Mouse (Mus musculus) thymus, adult 18-20 months (tissue): Measurements from ENCODE around the gene Pou4f2.

ENCODE experiments used
- DNase-seq, 2 experiments: peaks; one replicate each; pipeline ENCODE4 v3.0.0; 2022; ENCODE audit warnings: mixed read lengths in 2 of 2

Pou4f2 gene

GRCm38 (mm10) chr8:78436071-78436651 lies at the start of gene Pou4f2:
Gene Pou4f2 (minus strand): TSS chr8:78436645.
- no peak for DNase-seq

DNA sequence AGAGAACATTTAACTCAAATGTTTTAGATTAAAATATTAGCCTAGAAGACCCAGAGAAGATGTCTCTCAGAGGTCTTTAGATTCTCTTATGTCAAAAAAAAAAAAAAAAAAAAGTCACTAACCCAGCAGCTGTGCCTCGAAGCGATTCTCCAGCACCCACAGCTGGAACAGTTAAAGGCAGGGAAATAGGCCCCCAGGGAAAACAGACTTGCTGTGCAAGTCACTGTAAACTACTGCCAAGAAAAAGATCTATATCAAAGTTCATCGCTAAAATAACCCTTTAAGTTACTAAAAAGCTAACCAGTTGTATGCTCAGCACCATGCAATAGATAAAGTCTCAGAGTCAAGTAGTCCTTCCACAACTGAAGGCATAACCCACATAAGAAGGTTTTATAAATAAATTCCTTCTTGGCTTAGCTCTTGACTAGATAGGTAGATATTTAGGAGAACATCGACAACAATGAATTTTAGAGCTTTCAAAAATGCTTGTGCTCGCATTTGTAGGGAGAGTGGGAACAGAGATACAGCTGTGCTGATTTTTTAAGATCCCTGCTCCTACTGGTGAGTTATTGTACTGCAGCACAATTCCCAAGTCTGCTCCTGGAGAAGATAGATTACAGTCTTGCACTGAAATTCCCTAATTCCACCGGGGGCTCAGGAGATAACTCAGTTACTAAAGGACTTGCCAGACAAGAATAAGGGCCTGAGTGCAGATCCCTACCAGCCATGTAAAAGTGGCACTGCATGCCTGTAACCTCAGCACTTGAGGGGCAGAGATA lies 40.8 kb upstream of the Pou4f2 start:
- no peak for DNase-seq

DNA sequence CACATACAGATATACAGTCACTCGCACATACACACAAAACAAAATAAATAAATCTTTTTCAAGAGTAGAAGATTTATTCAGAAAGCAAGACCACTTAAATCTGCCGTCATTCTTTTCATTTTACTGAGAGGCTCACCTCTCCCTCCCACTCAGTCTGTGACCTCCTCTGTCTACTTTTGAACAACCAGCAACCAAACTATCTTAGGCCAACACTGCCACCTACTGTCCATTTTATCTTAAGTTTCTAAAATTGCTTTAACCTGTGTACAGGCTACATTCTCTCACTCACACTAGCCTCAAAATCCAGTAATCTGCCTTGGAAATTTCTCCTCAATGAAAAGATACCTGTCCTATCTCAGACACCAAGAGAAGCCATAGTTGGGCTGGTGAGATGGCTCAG lies 31.4 kb upstream of the Pou4f2 start:
- DNase-seq: no peak

DNA sequence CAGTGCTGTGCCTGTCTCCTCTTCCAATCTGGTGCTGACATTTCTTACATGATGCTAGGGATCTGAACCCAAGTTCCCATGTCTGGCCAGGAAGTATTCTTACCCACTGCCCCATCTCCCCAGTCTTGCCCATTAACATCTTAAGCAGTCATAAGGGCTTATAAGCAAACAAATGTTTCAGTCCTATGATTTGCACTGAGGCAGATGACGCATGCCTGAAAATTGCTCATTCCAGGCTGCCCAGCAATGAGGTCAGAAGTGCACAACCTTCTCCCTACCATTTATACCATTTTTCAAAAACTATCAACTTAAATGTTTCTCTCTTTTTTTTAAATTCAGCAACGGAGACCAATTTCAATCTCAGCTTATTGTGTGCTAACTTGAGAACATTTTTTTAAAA lies 27.5 kb upstream of the Pou4f2 start:
- no peak for DNase-seq

DNA sequence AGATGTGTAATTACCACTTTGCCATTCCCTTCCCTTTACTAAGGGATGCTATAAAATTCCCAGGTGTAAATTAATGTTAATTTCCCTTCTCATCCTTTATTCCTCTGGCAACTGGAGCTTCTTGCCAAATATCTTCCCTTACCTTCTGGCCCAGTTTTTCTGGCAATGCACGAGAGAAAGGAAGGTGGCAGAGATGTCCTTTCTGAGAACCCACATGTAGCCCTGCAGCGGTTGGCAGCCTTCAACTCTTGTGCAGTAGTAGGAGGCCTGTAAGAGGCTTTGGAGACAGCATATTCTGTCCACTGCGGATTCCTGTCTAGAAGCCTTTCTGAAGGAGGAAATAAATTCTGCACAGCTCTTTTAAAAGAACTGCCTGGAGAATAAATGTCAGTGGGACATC lies 20.0 kb upstream of the Pou4f2 start:
- DNase-seq: no peak

DNA sequence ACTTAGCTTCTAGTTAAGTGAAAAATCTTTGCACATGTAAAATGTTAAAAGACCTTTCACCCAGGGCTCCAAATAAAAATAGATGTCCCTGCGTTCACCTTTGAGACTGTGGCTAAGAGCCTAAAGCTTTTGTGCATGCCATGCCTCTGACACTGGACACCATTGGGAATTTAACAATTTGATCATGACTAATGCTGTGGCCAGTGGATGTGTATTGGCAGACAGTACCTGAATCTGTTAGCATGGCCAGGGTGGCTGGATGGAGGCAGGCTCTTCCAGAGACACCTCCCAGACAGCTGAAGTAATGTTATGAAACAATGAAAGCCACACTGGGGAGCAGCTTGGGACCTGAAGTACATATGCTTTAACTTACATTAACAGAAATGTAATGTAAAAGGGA lies 6.3 kb upstream of the Pou4f2 start:
- DNase-seq: no peak

DNA sequence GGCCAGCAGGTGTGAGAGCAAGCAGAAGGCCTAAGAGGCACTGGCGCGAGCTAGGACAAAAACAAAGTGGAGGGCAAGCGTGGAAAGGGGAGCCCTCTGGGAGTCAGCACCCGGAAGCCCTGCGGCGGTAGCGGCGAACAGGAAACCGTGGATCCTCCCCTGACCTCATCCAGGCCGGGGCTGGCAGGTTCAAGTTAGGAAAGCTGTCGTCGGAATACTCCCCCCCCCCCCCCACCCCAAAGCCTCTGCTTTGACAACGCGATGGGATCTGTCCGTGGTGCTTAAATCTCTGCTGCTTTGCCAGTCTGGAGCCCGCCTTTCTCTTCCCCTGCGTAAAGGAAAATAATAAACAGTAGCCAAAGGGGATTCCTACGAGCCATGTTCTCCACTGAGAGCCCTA lies 1.7 kb upstream of the Pou4f2 start:
- DNase-seq: no peak

GRCm38 (mm10) chr8:78437140-78438045 lies 948 bp upstream of the Pou4f2 start:
- no peak for DNase-seq

DNA sequence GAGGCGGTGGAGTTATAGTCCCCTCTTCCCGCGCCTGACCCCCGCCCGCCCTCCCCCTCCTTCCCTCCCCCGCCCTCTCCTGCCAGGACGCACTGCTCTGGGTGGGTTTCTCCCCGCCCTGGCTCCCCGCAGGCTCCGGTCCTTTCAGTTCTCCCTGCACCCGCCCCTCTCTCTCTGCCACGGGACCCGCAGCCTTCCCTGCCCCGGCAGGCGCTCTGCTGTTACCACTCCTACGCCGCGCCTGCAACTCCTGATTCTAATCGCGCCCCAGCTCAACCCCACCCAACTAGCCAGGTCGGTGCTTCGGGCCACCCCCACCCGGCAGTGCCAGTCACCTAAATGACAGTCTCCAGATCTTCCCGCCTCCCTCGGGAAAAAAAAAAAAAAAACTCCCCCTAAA lies 216 bp upstream of the Pou4f2 start:
- no peak for DNase-seq

GRCm38 (mm10) chr8:78435624-78435960 lies 853 bp downstream of the Pou4f2 start:
- DNase-seq: no peak

DNA sequence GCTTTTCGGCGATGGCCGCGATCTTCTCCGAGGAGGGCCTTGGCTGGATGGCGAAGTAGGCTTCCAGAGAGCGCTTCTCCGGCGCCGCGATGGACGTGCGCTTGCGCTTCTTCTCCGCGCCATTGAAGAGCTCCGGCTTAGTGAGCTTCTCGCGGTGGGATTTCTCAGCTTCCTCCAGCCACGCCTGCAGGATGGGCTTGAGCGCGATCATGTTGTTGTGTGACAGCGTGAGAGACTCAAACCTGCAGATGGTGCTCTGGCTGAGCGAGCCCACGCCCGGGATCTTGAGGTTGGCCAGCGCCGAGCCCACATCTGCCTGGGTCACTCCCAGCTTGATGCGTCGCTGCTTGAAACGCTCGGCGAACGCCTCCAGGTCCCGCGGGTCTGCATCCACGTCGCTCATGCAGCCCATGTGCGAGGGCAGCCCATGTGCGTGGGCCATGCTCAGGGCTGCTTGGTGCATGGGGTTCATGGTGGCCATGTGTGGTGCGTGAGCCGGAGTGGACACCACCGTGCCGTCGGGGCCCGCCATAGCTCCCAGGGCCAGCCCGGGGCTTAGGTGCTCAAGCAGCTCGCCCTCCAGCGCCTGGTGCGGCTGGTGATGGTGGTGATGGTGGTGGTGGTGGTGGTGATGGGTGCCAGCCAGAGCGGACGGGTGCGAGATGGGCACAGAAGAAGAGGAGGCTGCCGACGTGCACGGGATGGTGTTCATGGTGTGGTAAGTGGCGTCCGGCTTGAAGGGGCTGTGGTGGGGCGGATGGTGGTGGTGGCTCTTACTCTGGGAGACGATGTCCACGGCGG lies 1.4 kb downstream of the Pou4f2 start:
- no peak for DNase-seq

DNA sequence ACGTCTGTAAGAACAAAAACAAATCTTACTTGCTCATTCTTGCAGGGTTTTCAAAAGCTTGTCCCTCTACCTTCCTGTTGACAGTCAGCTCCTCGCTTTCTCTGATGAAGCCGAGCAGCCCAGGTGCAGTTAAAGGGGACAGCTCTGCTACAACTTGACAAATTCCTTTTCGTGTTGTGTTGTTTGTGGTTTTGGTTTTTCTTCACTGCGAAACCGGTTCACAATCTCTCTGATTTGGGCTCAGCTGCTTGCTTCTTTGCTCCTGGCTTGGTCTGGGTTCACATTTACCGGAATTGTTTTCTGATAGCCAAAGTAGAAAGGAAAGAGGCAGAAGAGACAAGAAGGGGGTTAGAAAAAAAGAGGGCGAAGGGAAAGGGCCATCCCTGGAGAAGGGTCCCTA lies 2.1 kb downstream of the Pou4f2 start:
- no peak for DNase-seq

GRCm38 (mm10) chr8:78433318-78433717 lies 3.1 kb downstream of the Pou4f2 start:
- DNase-seq: no peak

DNA sequence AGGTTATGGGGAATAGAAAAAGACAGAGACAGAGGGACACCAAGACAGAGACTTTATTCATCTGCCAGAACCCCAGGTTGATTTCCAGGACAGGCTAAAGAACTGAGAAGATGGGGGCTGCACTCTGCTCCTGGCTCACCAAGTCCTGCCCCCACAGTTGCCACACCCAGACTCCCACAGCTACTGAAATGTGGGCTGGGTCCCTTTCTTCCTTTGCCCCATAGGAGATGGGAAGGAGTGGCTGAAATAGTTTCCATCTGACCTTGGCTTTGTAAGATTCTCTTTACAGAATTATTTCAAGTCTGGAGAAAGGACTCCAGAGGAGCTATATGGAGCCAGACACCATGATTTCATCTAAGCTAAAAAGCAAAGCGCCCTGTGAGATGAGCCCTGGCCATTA lies 4.0 kb downstream of the Pou4f2 start:
- no peak for DNase-seq

DNA sequence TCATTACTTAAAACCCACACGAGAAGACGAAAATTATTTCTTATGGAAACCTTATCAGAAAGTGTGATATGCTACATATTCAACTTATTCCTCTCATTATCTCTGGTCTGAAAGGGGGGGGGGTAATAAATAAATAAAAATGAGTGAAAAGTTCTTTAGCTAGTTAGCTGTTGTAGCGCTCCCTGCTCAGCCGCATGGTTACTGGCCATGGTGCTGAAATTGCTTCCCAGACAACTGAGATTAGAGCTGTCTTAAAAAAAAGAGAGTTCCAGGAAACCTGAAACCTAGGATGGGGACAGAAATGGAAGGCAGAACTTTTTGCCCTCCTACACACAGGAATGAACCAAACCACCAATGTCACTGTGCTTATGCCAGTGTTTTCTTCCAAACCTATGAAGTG lies 5.1 kb downstream of the Pou4f2 start:
- DNase-seq: no peak

DNA sequence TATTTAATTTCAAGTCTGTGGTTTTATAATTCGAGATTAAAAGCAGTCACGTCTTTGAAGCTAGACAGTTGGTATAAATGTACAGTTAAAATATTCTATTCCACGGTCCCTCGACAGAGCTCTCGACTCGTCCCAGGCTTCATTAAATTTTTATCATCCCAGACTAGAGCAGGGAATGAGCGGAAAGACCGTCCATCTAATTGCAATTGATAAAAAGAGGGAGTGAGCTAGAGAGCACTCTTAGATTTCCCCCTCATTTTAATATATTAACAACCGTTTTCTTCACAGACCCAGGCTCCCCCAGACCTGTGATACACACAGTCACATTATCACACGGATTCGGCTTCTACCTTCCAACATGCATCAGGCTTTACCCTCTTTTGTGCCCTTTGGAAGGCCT lies 8.3 kb downstream of the Pou4f2 start:
- DNase-seq: no peak

GRCm38 (mm10) chr8:78427769-78428130 lies 8.7 kb downstream of the Pou4f2 start:
- DNase-seq: no peak

GRCm38 (mm10) chr8:78426875-78427768 lies 9.3 kb downstream of the Pou4f2 start:
- DNase-seq: no peak

- DNase-seq: no peak
These were observed 10.0 kb downstream of the Pou4f2 start for GRCm38 (mm10) chr8:78426455-78426854.

DNA sequence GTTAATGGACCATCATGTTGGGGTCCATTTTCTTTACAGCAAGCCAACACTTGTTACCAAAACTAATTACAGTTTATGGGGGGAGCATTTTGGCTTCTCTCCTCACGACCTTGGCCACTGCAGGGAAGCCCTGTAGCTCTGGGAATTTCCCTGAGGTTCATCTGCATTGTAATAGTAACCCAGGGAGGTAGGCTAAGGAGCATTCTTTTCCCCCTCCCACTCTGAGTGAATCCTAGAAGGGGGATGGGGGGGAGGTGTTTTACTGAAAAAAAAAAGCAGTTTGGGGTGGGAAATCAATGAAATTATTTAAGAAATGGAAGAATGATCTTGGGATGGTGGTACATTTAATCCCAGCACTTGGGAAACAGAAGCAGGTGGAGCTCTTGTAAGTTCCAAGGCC lies 12.5 kb downstream of the Pou4f2 start:
- no peak for DNase-seq

- no peak for DNase-seq
These were observed 16.3 kb downstream of the Pou4f2 start for GRCm38 (mm10) chr8:78420101-78420503.

- no peak for DNase-seq
These were observed 17.2 kb downstream of the Pou4f2 start for GRCm38 (mm10) chr8:78419272-78419671.
